Mouse (Mus musculus): ENCODE data around the gene Tmem104. TPM values are rescaled to one million over a fixed set of nuclear protein-coding genes. Genes with fewer than 3 reads are reported as not detected.

The Tmem104 gene
- polyA plus RNA-seq, 1 experiment from 2014 or later, result 7.7 TPM

DNA sequence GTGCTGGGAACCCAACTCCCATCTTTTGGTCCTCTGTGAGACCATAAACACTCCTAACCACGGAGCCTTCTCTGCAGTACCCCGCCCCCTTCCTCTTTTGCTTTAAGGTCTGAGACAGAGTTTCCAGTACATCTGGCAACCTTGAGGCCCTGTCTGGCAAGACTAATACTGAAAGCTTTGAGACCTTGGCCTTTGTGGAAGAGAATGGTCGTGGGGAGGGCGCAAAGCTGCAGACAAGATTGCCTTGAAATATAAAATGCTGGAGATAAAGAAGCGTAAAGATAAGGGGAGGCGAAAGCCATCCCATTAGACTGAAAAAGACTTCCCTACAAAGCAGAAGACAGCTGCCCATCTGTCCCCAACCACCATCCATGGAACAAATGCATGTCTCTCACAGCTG is 88.2 kb downstream of the Tmem104 start:
- H3K4me2 ChIP-seq (ENCODE audit: low read depth, severe bottlenecking), result no peak overlapping the region
- no peak overlapping the region for H3K27ac ChIP-seq (replicated peaks; ENCODE audit: low read depth, low read length)
- 82% methylated on average over 6 of the region's 6 CpGs for WGBS
- no peak for ATAC-seq (ENCODE audit: insufficient number of reproducible peaks, low FRiP score, low TSS enrichment, low read depth)
- H3K27me3 ChIP-seq (ENCODE audit: control insufficient read depth, insufficient read depth, low read length), result no peaks in the 10 kb centered on the region
- DNase-seq (ENCODE audit: low spot score), result no peak
- H3K9me3 ChIP-seq (ENCODE audit: control insufficient read depth, low read length), result no peaks in the 10 kb centered on the region
- peaks cover 4% of the 10 kb centered on the region; the same call in 1 of the 2 replicates for H3K4me1 ChIP-seq (ENCODE audit: control insufficient read depth, insufficient read depth, low read length)
- H3K9ac ChIP-seq (ENCODE audit: low read length), result no peak overlapping the region
- no peak overlapping the region for H3K4me3 ChIP-seq (ENCODE audit: low read depth, low read length)
- no peaks in the 10 kb centered on the region for H3K36me3 ChIP-seq (ENCODE audit: control insufficient read depth, insufficient read depth, low read length)

DNA sequence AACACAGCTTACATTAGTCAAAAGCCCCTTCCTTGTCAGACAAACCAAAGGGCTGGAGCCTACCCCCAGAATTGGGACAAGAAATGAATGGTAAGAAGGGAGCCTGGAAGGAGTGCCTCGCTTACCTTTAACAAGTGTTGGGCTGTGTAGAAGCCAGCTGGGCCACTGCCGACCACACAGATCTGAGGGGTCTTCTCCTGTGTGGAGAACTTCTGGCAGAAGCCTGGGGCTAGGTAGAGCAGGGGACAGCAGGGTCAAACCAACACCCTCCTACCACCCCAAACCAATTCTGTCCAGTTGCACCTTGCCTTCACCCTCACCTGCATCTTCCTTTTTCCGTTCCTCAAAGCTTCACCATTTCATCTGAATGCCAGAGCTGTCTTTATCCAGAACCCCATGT is 88.7 kb downstream of the Tmem104 start:
- peak overlapping the region; percentile 41; the same call in 1 of the 2 replicates for H3K4me3 ChIP-seq (ENCODE audit: low read depth, low read length)
- H3K36me3 ChIP-seq (ENCODE audit: control insufficient read depth, insufficient read depth, low read length), result no peaks in the 10 kb centered on the region
- H3K27ac ChIP-seq (replicated peaks; ENCODE audit: low read depth, low read length), result no peak overlapping the region
- H3K4me1 ChIP-seq (ENCODE audit: control insufficient read depth, insufficient read depth, low read length), result peaks cover 4% of the 10 kb centered on the region; the same call in 1 of the 2 replicates
- H3K9ac ChIP-seq (ENCODE audit: low read length), result no peak overlapping the region
- no peak for DNase-seq (ENCODE audit: low spot score)
- H3K27me3 ChIP-seq (ENCODE audit: control insufficient read depth, insufficient read depth, low read length), result no peaks in the 10 kb centered on the region
- no peak for ATAC-seq (ENCODE audit: insufficient number of reproducible peaks, low FRiP score, low TSS enrichment, low read depth)
- 51% methylated on average over 3 of the region's 3 CpGs for WGBS
- H3K9me3 ChIP-seq (ENCODE audit: control insufficient read depth, low read length), result no peaks in the 10 kb centered on the region
- H3K4me2 ChIP-seq (ENCODE audit: low read depth, severe bottlenecking), result peak overlapping the region; percentile 67

GRCm38 (mm10) chr11:115276780-115277603 is 89.7 kb downstream of the Tmem104 start, which contains the start of gene Fdxr:
Gene Fdxr (minus strand): TSS chr11:115277050.
- peak; percentile 98 for DNase-seq (ENCODE audit: low spot score)
- Histone ChIP-seq H3K36me3 (ENCODE audit: control insufficient read depth, insufficient read depth, low read length) (no peaks in the 10 kb centered on the region), H3K4me3 (ENCODE audit: low read depth, low read length) (peak within 1 kb of the TSS; percentile 46), H3K27me3 (ENCODE audit: control insufficient read depth, insufficient read depth, low read length) (no peaks in the 10 kb centered on the region), H3K27ac (replicated peaks; ENCODE audit: low read depth, low read length) (peak within 1 kb of the TSS; percentile 57; the same call in 1 of the 2 replicates), H3K4me2 (ENCODE audit: low read depth, severe bottlenecking) (peak within 1 kb of the TSS; percentile 67), H3K9ac (ENCODE audit: low read length) (peak within 1 kb of the TSS; percentile 63), H3K9me3 (ENCODE audit: control insufficient read depth, low read length) (no peaks in the 10 kb centered on the region), H3K4me1 (ENCODE audit: control insufficient read depth, insufficient read depth, low read length) (peaks cover 4% of the 10 kb centered on the region; the same call in 1 of the 2 replicates)
- peak; percentile 95 for ATAC-seq (ENCODE audit: insufficient number of reproducible peaks, low FRiP score, low TSS enrichment, low read depth)
- WGBS, result under 1% methylated on average over 42 of the region's 42 CpGs

DNA sequence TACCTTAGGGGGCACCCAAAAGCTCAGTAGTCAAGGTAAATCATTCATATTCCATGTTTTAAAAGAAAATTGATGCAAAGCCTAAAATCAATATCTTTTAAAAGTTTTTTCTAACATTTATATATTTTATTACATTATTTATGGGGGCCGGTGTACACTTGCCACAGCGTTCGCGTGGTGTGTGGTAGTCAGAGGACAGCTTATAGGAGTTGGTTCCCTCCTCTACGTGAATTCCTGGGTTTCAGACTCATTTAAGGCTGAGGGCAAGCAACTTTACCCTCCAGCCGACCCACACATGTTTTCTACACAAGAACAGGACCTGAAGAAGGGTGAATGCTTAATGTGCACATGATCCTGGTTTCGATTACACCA is 90.3 kb downstream of the Tmem104 start:
- DNase-seq (ENCODE audit: low spot score), result no peak

DNA sequence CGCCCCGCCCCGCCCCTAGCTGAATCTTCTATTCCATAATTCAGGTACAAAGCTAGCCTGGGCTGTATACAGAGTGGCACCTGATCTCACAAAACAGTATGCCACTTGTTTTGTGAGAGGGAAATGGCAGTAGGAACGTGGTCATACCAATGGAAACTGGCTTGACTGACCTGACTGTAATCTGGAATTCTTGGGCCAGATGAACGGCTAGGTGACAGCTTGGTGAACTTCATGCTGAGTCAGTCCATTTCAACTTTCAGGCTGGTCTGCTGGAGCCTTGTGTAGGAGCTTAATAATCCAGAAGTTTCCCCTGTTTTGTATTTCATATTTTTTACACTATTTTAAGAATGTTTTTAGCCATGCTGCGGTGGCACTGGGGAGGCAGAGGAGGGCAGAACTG is 90.9 kb downstream of the Tmem104 start:
- Histone ChIP-seq H3K9ac (ENCODE audit: low read length) (no peak overlapping the region), H3K27ac (replicated peaks; ENCODE audit: low read depth, low read length) (no peak overlapping the region), H3K9me3 (ENCODE audit: control insufficient read depth, low read length) (no peaks in the 10 kb centered on the region), H3K4me1 (ENCODE audit: control insufficient read depth, insufficient read depth, low read length) (peaks cover 4% of the 10 kb centered on the region; the same call in 1 of the 2 replicates), H3K4me3 (ENCODE audit: low read depth, low read length) (no peak overlapping the region), H3K27me3 (ENCODE audit: control insufficient read depth, insufficient read depth, low read length) (no peaks in the 10 kb centered on the region), H3K4me2 (ENCODE audit: low read depth, severe bottlenecking) (peak overlapping the region; percentile 65; the same call in 1 of the 2 replicates), H3K36me3 (ENCODE audit: control insufficient read depth, insufficient read depth, low read length) (no peaks in the 10 kb centered on the region)
- DNase-seq (ENCODE audit: low spot score), result no peak
- WGBS, result 74% methylated on average over 6 of the region's 6 CpGs
- ATAC-seq (ENCODE audit: insufficient number of reproducible peaks, low FRiP score, low TSS enrichment, low read depth), result no peak

More for the DNA sequence above, 90.3 kb downstream of the Tmem104 start:
- Histone ChIP-seq H3K9me3 (ENCODE audit: control insufficient read depth, low read length) (no peaks in the 10 kb centered on the region), H3K36me3 (ENCODE audit: control insufficient read depth, insufficient read depth, low read length) (no peaks in the 10 kb centered on the region), H3K27ac (replicated peaks; ENCODE audit: low read depth, low read length) (no peak overlapping the region), H3K9ac (ENCODE audit: low read length) (peak overlapping the region; percentile 44), H3K4me1 (ENCODE audit: control insufficient read depth, insufficient read depth, low read length) (peaks cover 4% of the 10 kb centered on the region; the same call in 1 of the 2 replicates), H3K27me3 (ENCODE audit: control insufficient read depth, insufficient read depth, low read length) (no peaks in the 10 kb centered on the region), H3K4me3 (ENCODE audit: low read depth, low read length) (peak overlapping the region; percentile 46), H3K4me2 (ENCODE audit: low read depth, severe bottlenecking) (peak overlapping the region; percentile 65)
- ATAC-seq (ENCODE audit: insufficient number of reproducible peaks, low FRiP score, low TSS enrichment, low read depth), result no peak
- WGBS, result 17% methylated on average over 7 of the region's 7 CpGs

DNA sequence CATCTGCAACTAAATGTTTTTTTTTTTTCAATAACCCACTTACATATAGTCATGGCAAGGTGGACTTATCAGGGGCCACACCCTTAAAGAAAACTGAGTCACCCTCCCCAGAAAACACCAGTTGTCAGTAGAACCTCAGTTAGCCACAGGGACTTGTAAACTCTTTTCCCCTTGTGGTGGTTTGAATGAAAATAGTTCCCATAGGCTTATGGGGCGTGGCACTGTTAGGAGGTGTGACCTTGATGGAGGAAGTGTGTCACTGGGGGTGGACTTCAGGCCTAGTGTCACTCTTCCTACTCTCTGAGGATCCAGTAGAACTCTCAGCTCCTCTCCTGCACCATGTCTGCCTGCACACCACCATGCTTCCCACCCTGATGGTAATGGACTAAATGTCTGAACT is 92.4 kb downstream of the Tmem104 start:
- H3K36me3 ChIP-seq (ENCODE audit: control insufficient read depth, insufficient read depth, low read length), result no peaks in the 10 kb centered on the region
- H3K9ac ChIP-seq (ENCODE audit: low read length), result no peak overlapping the region
- DNase-seq (ENCODE audit: low spot score) (no peak), ATAC-seq (ENCODE audit: insufficient number of reproducible peaks, low FRiP score, low TSS enrichment, low read depth) (no peak)
- WGBS, result 54% methylated on average over 1 of the region's 1 CpGs
- peaks cover 4% of the 10 kb centered on the region; the same call in 1 of the 2 replicates for H3K4me1 ChIP-seq (ENCODE audit: control insufficient read depth, insufficient read depth, low read length)
- H3K27ac ChIP-seq (replicated peaks; ENCODE audit: low read depth, low read length), result no peak overlapping the region
- H3K4me2 ChIP-seq (ENCODE audit: low read depth, severe bottlenecking), result no peak overlapping the region
- H3K27me3 ChIP-seq (ENCODE audit: control insufficient read depth, insufficient read depth, low read length), result no peaks in the 10 kb centered on the region
- H3K4me3 ChIP-seq (ENCODE audit: low read depth, low read length), result no peak overlapping the region
- H3K9me3 ChIP-seq (ENCODE audit: control insufficient read depth, low read length), result no peaks in the 10 kb centered on the region

DNA sequence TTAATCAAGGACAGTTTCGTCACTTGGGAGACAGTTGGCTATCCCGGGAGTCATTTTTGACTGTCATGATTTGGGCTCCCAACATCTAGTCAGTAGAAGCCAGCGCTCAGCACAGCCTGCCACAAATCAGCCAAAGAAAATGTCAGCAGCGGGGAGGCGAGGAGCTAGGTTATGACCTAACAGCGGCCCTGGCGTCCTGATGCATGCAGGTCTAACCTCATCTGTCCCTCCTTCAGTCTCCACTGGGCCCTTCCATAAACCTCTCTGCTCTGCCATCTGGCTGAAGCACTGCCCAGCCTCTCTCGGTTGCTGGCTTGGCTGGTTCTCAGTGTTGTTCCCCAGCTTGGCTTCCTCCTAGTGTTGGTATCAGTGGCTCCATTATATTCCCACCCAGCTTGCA is 95.0 kb downstream of the Tmem104 start:
- Histone ChIP-seq H3K27ac (replicated peaks; ENCODE audit: low read depth, low read length) (no peak overlapping the region), H3K9me3 (ENCODE audit: control insufficient read depth, low read length) (no peaks in the 10 kb centered on the region), H3K4me1 (ENCODE audit: control insufficient read depth, insufficient read depth, low read length) (no peaks in the 10 kb centered on the region), H3K4me3 (ENCODE audit: low read depth, low read length) (no peak overlapping the region), H3K36me3 (ENCODE audit: control insufficient read depth, insufficient read depth, low read length) (no peaks in the 10 kb centered on the region), H3K9ac (ENCODE audit: low read length) (no peak overlapping the region), H3K27me3 (ENCODE audit: control insufficient read depth, insufficient read depth, low read length) (no peaks in the 10 kb centered on the region), H3K4me2 (ENCODE audit: low read depth, severe bottlenecking) (no peak overlapping the region)
- ATAC-seq (ENCODE audit: insufficient number of reproducible peaks, low FRiP score, low TSS enrichment, low read depth) (no peak), DNase-seq (ENCODE audit: low spot score) (no peak)
- 74% methylated on average over 8 of the region's 8 CpGs for WGBS

GRCm38 (mm10) chr11:115282723-115283485 is 95.6 kb downstream of the Tmem104 start:
- Histone ChIP-seq H3K9ac (ENCODE audit: low read length) (no peak overlapping the region), H3K36me3 (ENCODE audit: control insufficient read depth, insufficient read depth, low read length) (no peaks in the 10 kb centered on the region), H3K4me2 (ENCODE audit: low read depth, severe bottlenecking) (no peak overlapping the region), H3K9me3 (ENCODE audit: control insufficient read depth, low read length) (no peaks in the 10 kb centered on the region), H3K4me3 (ENCODE audit: low read depth, low read length) (no peak overlapping the region), H3K4me1 (ENCODE audit: control insufficient read depth, insufficient read depth, low read length) (no peaks in the 10 kb centered on the region), H3K27ac (replicated peaks; ENCODE audit: low read depth, low read length) (no peak overlapping the region), H3K27me3 (ENCODE audit: control insufficient read depth, insufficient read depth, low read length) (no peaks in the 10 kb centered on the region)
- 93% methylated on average over 7 of the region's 8 CpGs for WGBS
- DNase-seq (ENCODE audit: low spot score) (no peak), ATAC-seq (ENCODE audit: insufficient number of reproducible peaks, low FRiP score, low TSS enrichment, low read depth) (no peak)

Data from limb, embryonic 11.5 days (tissue).